Mouse (Mus musculus) c-Kit-positive CD71-negative TER-119-negative erythroid progenitor cells, embryonic 14.5 days (primary cell): Measurements from ENCODE around the gene Slc29a2.

Source experiments
- DNase-seq: peaks from one replicate; pipeline ENCODE4 v3.0.0-alpha.2; 2013; ENCODE audit warnings: low read depth

The Slc29a2 gene

GRCm38 (mm10) chr19:5036577-5036976, 12.9 kb downstream of the Slc29a2 start:
- no peak for DNase-seq

- peak; percentile 50 for DNase-seq
Observed at GRCm38 (mm10) chr19:5037678-5038571, 14.3 kb downstream of the Slc29a2 start.

GRCm38 (mm10) chr19:5038709-5039156, 15.1 kb downstream of the Slc29a2 start, which contains the start of the genes B4gat1 and AC124502.3:
TSS of gene B4gat1 (plus strand) at chr19:5038826.
TSS of gene AC124502.3 (plus strand) at chr19:5038891.
- DNase-seq = peak; percentile 77

GRCm38 (mm10) chr19:5039301-5040114, 15.8 kb downstream of the Slc29a2 start:
- DNase-seq = no peak

GRCm38 (mm10) chr19:5040862-5041523, 17.3 kb downstream of the Slc29a2 start, which contains the start of gene Brms1:
TSS of gene Brms1 (plus strand) at chr19:5041354.
- DNase-seq = peak; percentile 93

- no peak for DNase-seq
Observed at GRCm38 (mm10) chr19:5041588-5041987, 17.9 kb downstream of the Slc29a2 start.

GRCm38 (mm10) chr19:5045531-5045930, 21.9 kb downstream of the Slc29a2 start:
- no peak for DNase-seq

GRCm38 (mm10) chr19:5048138-5049056, 24.7 kb downstream of the Slc29a2 start:
- DNase-seq = no peak

GRCm38 (mm10) chr19:5049325-5049724, 25.7 kb downstream of the Slc29a2 start:
- DNase-seq = no peak

- DNase-seq = no peak
Observed at GRCm38 (mm10) chr19:5050047-5050905, 26.6 kb downstream of the Slc29a2 start, which contains the start of gene Rin1. TSS of gene Rin1 (plus strand) at chr19:5050481.

GRCm38 (mm10) chr19:5051031-5051430, 27.4 kb downstream of the Slc29a2 start:
- DNase-seq = no peak

GRCm38 (mm10) chr19:5051515-5051914, 27.9 kb downstream of the Slc29a2 start:
- no peak for DNase-seq

GRCm38 (mm10) chr19:5052166-5052822, 28.6 kb downstream of the Slc29a2 start:
- DNase-seq = no peak

GRCm38 (mm10) chr19:5052853-5053252, 29.2 kb downstream of the Slc29a2 start:
- no peak for DNase-seq

- no peak for DNase-seq
Observed at GRCm38 (mm10) chr19:5053909-5054308, 30.2 kb downstream of the Slc29a2 start.

- DNase-seq = no peak
Observed at GRCm38 (mm10) chr19:5056251-5056650, 32.6 kb downstream of the Slc29a2 start.

GRCm38 (mm10) chr19:5057876-5058775, 34.5 kb downstream of the Slc29a2 start:
- no peak for DNase-seq
